Mouse (Mus musculus) layer of hippocampus, adult 18-20 months (tissue): ENCODE results near the gene Oxsm. TPM values are rescaled to one million over a fixed set of nuclear protein-coding genes. Genes with fewer than 3 reads are reported as not detected.

Experiments used
- DNase-seq, 2 experiments: peaks; one replicate each; pipeline ENCODE4 v3.0.0; 2022; ENCODE audit warnings: low spot score in 2 of 2
- total RNA-seq, 2 experiments: library from RNA; stranded (reverse); gene quantifications; 2 replicates each; pipeline ENCODE4 v1.2.3; 2021

The Oxsm gene
- total RNA-seq, 2 experiments from 2014 or later: 9.5 to 11.6 TPM

DNA sequence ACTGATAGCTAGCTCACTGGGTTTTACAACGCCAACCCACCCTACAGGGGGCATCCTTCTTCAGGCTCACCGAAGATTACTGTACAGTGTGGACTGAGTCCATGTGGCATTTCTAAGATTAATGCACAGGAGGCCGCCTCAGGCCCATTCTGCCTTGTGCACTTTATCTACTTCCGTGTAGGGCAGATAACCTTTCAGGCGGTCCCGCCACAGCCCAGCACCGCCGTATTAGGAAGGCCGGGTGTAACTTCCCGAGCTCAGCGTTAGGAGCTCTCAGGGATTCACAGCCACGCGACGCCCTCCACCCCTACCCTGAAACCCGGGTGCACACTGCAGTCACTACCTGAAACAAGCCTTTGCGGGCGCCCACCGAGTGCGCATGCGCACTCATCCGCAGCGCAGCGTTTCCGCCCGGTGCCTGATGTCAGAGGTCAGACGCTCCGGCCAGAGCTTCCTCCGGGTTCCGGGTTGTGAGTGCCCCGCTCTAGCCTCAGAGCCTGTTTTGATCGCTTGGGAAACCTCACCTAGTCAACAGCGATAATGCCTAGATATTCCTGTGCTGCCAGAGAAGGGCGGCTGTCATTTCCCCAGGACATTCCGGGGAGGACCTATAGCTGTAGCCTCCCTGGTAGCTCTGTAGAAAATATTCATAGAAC, 6.5 kb downstream of the Oxsm start:
- peak; percentile 82 to 93 for DNase-seq

DNA sequence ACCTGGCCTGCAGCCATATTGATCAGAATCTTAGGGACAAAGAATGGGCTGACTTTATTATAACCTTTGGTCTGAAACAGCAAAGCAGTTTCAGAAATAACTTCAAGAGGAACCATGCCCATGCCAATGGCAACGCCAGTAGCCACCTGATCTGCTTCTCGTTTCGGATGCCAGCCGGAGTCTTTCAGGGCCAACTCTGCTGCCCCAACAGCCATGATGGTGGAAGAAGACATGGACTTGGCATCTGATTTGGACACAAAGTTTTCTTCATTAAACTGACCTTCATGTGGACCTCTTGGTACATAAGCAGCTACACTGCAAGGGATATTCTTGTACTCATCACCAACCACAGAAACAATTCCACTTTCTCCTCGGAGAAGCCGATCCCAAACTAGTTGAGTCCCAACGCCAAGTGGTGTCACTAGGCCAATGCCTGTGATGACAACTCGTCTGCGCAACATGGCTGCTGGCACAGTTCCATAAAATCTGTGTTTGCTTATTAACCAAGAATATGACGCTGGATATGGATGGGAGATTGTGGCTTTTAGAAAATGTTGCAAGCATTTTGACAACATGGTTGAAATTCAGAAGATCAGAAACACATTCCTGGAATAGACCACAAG, 7.3 kb downstream of the Oxsm start:
- no peak for DNase-seq

DNA sequence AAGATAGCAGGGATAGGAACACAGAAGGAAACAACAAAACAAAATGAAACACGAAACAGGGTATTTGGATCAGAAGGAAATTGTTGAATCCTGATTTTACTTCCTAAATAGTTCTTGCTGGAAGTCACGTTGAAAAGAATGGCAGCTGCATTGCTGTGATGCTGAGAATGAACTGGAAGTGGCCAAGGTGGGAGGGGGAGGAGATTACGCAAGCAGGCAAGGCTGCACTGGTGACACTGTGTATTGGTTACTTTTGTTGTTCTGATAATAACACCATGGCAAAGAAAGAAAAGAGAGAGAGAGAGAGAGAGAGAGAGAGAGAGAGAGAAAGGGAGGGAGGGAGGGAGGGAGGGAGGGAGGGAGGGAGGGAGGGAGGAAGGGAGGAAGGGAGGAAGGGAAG, 13.1 kb downstream of the Oxsm start:
- DNase-seq: no peak

DNA sequence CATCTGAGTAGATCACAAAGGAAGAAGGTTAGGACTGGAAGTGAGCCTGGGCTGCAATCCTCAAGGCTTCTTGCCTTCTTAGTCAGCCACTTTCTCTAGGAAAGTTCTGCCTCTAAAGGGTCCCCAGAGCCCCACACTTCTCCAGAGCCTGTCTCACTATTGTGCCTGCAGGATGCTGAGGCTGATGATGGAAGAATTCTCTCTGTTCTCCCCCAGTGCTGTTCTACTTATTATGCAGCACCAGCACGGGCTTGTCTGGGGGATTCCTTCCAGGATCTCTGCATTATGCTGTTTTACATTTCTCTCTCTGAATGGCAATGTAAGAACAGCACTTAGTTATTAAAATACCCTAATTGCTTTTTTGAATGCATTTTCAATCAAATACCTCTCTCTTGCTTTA, 16.1 kb downstream of the Oxsm start:
- no peak for DNase-seq

DNA sequence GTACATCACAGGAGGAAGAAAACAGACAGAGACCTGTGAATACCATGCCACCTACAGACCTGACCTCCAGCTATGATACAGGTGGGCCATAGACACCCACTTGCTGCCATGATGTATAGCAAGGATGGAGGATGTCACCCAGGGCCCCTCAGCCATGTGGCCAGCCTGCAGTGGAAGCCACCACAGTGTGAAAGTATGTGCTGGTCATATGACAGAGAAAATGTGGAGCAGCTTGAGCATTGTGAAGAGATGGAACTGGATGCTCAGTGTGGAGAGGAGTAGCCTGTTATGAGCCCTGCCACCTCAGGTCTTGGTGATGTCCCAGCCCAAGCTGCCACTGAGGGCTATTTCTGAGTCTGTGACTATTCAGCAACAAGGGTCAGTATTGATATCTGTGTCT, 19.0 kb downstream of the Oxsm start:
- no peak for DNase-seq

DNA sequence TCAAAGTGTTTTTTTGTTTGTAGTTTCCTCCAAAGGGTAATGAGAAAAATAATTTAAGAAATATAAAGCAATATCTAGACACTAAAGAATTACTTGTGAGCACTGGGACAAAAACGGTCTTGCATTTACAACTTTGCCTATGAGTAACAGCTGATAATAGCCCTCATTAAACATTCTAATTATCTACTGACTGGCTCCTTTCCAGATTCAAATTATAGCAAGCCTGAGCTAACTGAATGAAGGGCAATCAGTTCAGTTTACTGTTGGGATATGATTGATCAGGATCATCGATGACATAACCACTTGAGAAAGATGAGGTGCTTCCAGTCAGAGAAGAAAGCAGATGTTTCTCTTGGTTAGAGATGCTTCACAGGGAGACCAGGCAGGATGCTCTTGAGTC, 20.2 kb downstream of the Oxsm start:
- DNase-seq: no peak

DNA sequence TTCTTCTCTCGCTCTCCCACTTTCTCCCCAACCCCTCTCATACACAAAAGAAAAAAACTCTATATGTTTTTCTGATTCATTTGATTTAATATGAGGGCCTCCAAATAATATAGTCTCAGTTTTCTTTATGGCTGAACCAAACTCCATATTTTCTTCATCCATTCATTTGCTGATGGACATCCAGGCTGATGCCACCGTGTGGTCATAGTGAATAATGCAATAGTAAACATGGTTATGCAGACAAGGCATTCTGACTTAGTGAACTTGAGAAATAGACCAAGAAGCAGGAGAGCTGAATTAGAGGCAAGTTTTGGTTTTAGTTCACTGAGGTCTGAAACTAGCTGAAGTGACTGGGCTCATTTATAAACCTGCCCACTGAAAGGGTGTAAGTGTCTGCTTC, 30.6 kb downstream of the Oxsm start:
- DNase-seq: peak in 1 of 2 experiments; percentile 35

DNA sequence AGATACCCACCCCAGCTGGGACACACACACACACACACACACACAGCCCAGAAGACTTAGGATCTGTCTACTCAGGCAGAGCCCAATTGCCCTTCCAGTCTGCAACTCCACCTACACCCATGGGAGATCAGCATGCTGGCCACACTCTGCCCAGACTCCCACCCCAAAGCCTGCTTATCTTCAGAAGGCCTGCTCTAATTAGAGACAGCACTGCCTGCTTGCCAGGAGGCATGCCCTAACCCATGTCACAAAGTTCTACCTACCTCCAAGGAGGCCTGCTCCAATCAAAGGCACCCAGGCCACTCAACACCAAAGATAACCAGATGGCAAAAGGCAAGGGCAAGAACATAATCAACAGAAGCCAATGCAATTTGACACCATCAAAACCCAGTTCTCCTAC, 41.9 kb downstream of the Oxsm start:
- no peak for DNase-seq

DNA sequence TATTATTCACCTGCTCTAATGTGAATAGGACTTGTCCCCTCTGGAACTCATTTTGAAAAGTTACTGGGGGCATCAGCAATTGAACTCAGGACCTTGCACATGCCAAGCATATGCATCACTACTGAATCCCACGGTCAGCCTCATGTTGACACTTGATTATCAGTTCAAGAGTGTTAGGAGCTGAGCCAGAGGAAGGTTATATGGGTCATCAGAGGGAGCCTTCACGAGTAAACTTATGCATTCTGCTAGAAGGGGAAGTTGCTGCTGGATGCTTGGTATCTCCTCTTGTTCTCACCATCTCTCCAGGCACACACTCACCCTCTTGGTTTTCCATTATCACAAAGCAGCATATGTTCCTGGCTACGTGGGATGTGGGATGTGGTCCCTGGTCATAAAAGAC, 47.9 kb downstream of the Oxsm start:
- DNase-seq: no peak

DNA sequence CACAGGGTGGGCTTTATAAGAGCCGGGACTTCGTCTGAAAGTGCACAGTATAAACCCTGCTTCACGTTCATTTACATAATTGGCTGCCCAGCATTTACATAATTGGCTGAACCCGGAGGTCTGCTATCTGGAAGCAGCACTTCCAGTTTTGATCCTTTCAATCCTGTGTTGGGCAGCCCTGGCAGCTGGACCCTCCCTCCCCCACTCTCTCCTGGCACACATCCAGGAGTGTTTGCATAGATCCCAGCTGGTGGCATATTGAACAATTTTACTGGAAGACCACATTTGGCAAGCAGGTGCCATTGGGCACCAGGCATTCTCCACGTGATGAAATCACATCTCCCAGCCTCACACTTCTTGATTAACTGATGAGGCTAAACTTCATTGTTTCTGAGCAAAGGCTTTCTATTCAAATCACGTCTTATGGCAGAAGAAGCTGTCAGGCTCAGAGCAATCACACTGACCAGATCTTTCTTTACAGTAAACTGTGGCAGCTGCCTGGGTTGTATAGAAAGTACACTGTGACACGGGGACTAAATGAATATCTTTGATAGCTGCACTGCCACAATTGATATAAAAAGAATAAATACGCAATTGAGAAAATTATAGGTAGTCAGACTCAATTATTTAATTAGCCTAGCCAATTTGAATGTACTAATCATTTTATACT, 48.5 kb downstream of the Oxsm start:
- peak; percentile 35 to 62 for DNase-seq

DNA sequence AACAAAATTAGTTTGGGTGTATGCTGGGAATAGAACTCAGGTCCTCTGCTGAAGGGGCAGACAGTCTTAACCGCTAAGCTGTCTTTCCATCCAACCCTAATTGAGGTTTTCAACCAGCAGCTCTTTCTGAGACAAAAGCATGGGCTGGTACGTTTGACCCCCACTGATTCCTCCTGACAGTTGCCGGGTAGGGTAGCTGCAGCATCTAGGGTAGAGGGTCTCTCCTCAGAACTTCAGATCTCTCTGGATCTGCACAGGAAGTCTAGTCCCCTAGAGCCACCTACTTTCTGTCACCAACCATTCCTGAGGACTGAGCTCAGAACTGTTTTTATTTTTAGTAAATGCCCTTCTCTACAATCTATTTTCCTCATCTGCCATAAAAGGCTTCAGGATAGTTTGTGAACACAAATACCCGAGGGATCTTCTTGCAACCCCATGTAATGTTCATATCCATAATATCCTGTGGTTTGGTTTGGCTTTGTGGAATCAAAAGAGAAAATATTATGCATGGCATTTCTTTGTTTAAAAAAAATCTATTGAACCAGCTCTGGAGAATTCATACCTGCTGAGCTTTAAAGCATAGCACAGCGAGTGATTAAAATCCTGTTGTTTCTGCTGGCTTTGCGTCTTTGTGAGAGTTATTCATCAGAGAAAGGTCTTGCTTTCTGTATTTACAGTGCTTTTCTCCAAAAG, 49.2 kb downstream of the Oxsm start:
- no peak for DNase-seq

DNA sequence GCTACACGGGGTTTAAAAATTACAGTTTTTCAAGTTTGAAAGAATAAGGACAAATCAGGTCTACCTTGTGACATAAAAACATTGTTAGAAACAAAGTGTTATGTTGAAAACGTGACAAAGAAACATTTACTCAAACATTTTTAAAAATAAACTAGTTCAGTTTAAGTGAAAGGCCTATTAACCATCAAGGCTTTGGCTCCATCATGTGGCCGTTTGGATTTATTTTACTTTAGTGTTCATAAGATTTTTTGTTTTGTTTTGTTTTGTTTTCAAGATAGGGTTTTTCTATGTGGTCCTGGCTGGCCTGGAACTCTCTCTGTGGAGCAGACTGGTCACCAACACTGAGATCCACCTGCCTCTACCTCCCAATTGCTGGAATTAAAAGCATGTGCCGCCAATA, 53.1 kb downstream of the Oxsm start:
- peak in 1 of 2 experiments; percentile 18 for DNase-seq

DNA sequence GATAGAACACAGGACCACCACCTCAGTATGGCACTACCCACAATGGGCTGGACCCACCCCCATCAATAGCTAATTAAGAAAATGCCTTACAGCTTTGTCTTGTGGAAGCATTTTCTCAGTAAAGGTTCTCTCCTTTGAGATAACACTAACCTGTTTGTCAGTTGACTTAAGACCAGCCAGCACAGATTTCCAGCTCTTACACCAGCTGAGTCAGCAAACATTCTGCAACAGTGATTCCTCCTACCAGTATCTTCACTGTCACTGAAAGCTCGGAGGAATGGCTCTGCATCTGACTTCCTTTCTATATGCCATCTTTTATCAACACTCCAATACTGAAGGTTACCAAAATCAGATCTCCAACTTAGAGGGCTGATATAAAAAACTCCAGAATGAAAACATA, 54.1 kb downstream of the Oxsm start:
- DNase-seq: no peak

DNA sequence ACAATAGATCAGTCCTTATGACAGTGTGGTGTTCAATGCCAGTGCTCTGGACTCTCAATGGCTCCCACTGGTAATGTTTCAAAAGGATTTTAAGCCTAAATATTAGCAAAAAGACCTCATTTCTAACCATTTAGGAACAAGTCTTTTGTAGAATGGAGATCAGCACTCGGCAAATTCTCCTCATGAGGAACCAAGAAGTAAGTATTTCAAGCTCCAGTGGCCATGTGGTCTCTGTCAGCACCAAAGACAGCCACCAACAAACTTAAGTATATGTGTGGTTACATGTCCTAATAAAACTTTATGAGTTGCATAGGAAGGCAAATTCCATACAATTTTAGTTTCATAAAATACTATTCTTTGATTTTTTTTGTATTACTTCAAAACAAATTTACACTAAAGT, 55.5 kb downstream of the Oxsm start:
- DNase-seq: no peak

DNA sequence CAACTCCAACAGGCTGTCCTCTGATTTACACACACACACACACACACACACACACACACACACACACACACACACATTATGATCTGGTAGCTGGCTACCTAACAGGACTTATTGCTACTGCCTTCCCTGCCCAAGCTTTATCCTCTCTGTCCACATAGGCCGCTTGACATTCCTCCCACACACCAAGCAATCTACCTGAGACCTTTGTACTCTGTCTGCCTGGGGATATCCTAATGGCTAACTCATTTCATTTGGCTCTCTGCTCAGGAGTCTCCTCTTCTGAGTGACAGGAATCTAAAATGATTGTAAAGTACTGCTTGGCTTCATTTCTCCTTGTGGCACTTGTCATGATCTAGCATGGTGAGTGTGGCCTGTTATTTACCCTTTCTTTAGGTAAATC, 60.5 kb downstream of the Oxsm start:
- no peak for DNase-seq

Other genes starting within 250 kb of the Oxsm start
- gene Ngly1, start 528 bp downstream of the Oxsm start, total RNA-seq: 10 to 100 TPM; 30.1 to 31.4 TPM
- 10 to 100 TPM; 70.8 to 82.3 TPM for gene Top2b, start 115.4 kb upstream of the Oxsm start, total RNA-seq